Mouse (Mus musculus) adrenal gland, postnatal 0 days (tissue): ENCODE measurements around the gene Gm8265. TPM values are rescaled to one million over a fixed set of nuclear protein-coding genes. Genes with fewer than 3 reads are reported as not detected.

ENCODE experiments used
- polyA plus RNA-seq: library from polyadenylated mRNA; unstranded; fragments of >200 nt; fragmentation: Nextera tagmentation; extraction: Ambion mirVana; gene quantifications from 2 replicates; pipeline ENCODE4 v1.2.1, GENCODE M21; 2015

The Gm8265 gene
- not detected in 2 replicates for polyA plus RNA-seq

GRCm38 (mm10) chr14:5632928-5633327 lies at the start of gene Gm8265:
TSS of gene Gm8265 (minus strand) at chr14:5633028.

Other genes with a start within 250 kb of the Gm8265 start
- gene Gm3500, start 244.0 kb downstream of the Gm8265 start, polyA plus RNA-seq, result 0.08 TPM in 1 of 2 replicates, not detected in the other
- 0.08 and 0.46 TPM in 2 replicates for gene Gm3194, start 177.6 kb downstream of the Gm8265 start, polyA plus RNA-seq
- gene Gm8246, start 155.2 kb downstream of the Gm8265 start, polyA plus RNA-seq, result not detected in 2 replicates
- gene Gm3187, start 148.8 kb downstream of the Gm8265 start, polyA plus RNA-seq, result not detected in 2 replicates
- 0.28 and 0.61 TPM in 2 replicates for gene Gm3488, start 131.4 kb downstream of the Gm8265 start, polyA plus RNA-seq
- gene Gm3532, start 94.5 kb downstream of the Gm8265 start, polyA plus RNA-seq, result not detected in 2 replicates
- gene Gm9603, start 54.4 kb upstream of the Gm8265 start, polyA plus RNA-seq, result not detected in 2 replicates
- gene Gm3373, start 108.5 kb upstream of the Gm8265 start, polyA plus RNA-seq, result 0.60 TPM in 1 of 2 replicates, not detected in the other
- gene Gm3383, start 175.0 kb upstream of the Gm8265 start, polyA plus RNA-seq, result 0.17 and 0.46 TPM in 2 replicates
- gene Gm3424, start 197.3 kb upstream of the Gm8265 start, polyA plus RNA-seq, result not detected in 2 replicates
- gene Gm8237, start 247.4 kb upstream of the Gm8265 start, polyA plus RNA-seq, result 0.32 TPM in 1 of 2 replicates, not detected in the other